Mouse (Mus musculus) T-helper 2 cell (primary cell): ENCODE results near the gene Gnao1.

ENCODE experiments used
- in situ Hi-C: fragments of 300-600 bp; cut with MboI, MseI; formaldehyde crosslinking; loops from one replicate; pipeline ENCODE4 v1.15.1; 2025; ENCODE audit warnings: high pct_unique_total_duplicates

The Gnao1 gene

DNA sequence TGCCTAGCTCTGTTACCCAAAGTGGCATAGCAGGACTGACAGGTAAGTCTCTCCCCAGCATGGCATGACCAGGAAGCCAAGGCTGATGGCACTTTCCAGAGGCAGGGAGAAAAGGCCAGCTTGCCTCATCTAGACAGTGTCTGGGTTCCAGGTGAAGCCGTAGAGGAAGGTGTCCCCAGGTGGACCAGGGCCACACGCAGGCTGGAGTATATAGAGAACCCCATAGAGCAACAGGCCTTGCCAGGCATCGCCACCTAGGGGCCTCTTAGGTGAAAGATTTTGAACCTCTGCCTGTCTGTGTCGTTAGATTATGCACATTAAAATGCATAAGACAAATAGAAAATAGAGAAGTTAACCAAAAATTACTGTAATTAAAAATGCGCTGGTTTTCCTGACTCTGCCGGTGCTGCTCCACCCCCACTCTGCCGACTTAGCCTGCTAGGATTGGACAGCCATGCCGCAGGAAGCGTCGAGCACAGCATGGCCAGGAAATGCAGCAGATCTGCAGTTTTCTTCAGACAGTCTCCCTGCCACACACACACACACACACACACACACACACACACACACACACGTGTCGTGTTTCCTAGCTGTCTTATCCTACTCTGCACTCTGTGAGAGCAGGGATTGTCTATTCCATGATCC is 34.2 kb downstream of the Gnao1 start:
- in situ Hi-C loops: no loop called here

GRCm38 (mm10) chr8:93845186-93845585 is 35.4 kb downstream of the Gnao1 start:
- in situ Hi-C loops: no loop called here

DNA sequence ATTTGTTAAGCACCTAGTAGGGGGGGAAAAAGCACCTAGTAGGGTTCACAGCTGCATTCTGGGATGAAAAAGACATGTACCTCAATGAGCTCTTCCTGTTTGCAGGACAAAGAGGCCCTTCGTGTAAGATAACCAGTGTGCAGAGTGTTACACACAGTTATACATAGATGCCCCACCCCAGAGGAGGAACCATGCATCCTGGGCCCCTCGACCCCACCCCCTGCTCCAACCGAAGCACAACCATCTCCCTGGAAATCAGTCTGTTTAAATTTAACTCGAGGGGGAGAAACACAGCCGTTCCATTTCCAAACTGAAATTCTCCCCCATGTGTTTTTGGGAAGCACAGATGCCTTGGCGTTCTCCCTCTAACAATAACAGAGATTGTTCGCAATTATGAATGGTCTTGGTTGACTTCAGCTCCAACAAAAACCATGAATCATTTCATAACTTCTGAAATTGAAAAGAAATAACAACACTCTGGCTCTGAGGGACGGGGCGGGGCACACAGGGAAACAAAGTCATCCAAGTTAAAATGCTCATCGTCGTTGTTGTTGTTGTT is 42.4 kb downstream of the Gnao1 start:
- in situ Hi-C loops: no loop called here

DNA sequence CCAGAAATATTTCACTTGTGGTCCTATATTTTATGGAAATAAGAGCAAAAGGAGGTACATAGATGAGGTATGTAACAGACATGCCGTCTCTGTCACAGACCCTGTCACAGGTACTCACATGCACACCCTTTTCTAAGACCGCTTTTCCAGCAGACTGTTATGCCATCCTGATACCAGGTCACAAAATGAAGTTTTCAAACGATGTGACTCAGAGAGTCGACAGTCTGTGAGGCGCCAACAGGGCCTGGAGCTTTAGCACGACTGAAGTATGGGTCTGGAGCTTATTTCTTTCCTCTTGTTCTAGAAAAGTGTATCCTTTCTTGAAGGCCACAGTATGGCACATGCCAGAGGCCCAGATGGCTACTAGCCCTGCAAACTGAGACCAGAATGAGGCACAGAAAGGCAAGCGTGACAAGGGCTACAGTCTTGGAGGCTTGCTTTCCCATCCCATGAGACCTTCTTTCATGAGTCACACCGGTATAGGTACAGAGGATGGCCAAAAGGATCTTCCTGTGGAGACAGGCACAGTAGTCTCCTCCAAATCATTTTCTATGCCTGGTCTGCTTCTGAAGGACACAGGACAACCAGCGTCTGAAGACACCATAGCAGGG is 43.2 kb downstream of the Gnao1 start:
- in situ Hi-C loops: no loop called here

- in situ Hi-C loops: no loop called here
Measured at GRCm38 (mm10) chr8:93854676-93855075, 44.9 kb downstream of the Gnao1 start.

GRCm38 (mm10) chr8:93855272-93855671 is 45.5 kb downstream of the Gnao1 start:
- in situ Hi-C loops: no loop called here

- in situ Hi-C loops: no loop called here
Measured at GRCm38 (mm10) chr8:93857144-93857543, 47.4 kb downstream of the Gnao1 start.

- in situ Hi-C loops: no loop called here
Measured at GRCm38 (mm10) chr8:93858286-93858685, 48.5 kb downstream of the Gnao1 start.

DNA sequence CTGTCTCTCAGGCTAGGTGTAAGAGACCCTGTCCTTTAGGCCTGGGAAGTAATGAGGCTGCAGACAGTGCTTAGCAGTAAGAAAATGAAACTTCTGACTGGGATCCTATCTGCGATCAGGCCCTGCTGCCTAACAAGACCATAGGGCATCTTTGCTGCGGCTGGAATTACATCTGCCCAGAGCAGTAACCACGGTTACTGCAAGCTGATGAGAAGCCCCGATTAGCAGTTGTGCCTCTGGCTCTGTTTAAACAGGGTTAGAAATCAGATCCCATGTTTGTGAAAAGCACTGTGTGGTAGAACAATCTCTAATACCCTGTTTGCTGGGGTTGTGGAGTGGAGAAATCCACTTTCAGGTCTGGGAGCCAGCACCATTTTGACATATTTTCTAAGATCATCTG is 50.3 kb downstream of the Gnao1 start:
- in situ Hi-C loops: no loop called here

DNA sequence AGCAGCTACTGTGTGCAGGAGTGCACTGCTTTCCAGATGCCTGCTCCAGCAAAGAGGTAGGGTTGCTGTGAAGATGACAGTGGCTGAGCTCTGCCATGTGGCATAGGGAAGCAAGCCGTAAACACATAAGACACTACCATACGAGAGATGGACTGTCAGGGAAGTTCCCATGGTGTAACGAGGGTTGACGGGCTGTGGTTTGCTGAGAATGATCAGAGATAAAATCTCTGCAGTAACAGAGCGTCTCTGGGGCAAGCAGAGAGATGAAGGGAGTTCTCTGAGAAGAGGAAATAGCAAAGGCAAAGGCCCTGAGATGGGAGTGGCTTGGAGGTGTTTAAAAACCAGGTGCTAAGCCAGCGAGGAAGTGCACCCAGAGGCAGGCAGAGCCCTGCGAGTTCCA is 54.3 kb downstream of the Gnao1 start:
- in situ Hi-C loops: no loop called here

DNA sequence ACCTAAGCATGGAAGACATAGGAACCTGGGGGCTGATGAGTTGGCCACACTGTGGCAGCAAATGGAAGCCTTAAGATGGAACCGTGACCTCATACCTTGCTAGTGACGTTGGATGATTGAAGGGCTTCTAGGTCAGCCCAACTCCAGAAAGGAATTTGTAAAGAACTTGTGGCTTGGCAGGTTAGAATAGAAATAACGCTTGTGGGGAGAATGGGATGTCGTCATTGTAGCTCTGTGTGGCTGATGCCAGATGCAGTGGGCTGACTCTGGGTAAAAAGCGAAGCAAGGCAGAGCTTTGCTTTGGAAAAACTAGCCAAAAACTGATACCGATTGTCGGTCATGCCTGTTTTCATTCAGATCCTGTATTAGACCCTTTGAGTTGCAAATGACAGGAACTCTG is 56.5 kb downstream of the Gnao1 start:
- in situ Hi-C loops: no loop called here

DNA sequence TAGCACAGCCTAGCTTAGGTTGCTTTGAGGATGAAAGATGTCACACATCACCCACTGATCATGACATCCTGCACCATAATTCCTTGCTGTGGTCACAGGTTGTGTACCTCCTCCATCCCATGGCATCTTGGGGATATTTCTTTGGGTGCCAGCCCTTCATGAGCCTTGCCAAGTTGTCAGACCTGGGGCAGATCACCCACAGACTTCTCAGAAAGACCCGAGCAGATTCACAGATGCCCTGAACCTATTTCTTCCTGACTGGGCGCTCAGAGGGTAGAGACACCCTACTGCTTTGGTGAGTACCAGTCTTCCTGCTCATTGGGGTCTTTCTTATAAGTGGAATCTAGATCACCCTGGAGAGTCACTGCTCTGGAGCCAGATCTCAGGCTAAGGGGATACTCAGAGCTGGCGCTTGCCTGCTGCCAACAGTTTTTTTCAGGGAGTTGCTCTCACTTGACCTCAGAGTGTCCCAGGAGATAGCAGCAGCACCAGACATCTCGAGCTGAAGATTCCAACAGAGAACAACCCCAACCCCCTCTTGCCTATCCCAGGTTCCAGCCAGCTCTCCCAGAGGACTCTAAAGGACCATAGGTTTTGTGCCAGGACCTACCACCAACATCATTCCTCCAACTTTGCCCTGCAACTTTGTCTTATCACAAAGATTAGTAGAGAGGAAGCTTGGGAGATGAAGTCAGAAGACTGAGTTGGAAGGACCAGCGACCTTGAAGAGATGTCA is 58.9 kb downstream of the Gnao1 start:
- in situ Hi-C loops: no loop called here

- in situ Hi-C loops: no loop called here
Measured at GRCm38 (mm10) chr8:93871275-93871674, 61.5 kb downstream of the Gnao1 start.

DNA sequence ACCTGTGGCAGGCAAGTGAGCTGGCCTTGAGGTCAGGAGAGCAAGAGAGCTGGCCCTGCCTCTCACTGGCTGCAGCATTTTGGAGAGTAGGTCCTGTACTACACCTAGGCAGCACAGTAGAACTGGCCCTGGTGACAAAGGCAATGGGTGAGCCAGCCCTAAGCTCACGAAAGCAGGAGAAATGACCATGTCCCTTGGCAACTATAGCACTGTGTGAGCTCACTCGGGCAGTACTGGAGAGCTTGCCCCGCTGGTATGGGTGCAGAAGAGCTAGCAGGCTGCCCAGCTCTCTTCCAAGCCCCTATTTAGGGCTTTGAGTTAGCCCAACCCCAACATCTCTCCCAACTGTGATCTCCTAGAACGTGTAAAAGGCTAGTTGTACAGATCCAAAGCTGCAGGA is 68.6 kb downstream of the Gnao1 start:
- in situ Hi-C loops: no loop called here

DNA sequence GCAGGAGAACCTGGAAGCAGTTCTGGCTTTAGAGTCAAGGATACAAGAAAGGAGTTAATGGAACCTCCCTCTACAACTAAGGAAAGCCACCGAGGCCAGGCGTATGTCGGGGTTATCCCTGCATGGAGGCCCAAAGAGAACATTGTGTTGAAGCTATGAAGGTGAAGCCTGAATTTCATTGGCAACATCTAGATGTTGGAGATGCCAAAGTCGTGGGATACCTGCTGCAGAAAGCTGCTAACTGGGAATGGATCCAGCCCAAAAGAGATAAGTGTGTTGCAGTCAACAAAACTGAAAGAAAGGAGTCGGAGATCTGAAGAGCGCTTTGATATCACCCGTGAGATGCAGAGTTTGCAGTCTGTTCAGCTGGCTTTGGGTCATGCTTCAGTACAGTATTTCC is 70.2 kb downstream of the Gnao1 start:
- in situ Hi-C loops: no loop called here

GRCm38 (mm10) chr8:93881381-93881780 is 71.6 kb downstream of the Gnao1 start:
- in situ Hi-C loops: no loop called here

GRCm38 (mm10) chr8:93883241-93883640 is 73.5 kb downstream of the Gnao1 start:
- in situ Hi-C loops: no loop called here

- in situ Hi-C loops: no loop called here
Measured at GRCm38 (mm10) chr8:93883771-93884170, 74.0 kb downstream of the Gnao1 start.

DNA sequence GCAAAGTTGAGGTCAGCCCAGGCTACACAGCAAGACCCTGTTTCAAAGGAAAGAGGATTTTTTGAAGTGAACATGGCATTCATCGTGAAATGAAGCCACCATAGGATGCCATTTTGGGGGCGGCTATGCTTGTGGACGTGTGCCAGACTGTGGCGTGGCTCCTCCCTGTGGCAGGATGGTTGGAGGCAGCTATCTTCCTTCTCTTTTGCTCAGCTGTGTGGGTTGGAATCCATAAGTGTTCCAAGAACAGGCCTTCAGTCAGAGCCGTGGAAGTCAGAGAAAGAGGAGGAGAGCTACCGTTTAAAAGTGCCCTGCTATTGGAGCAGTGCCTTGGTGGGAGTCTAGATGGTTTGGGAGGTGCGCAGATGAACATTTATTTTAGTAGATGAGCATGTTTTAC is 74.5 kb downstream of the Gnao1 start:
- in situ Hi-C loops: no loop called here

GRCm38 (mm10) chr8:93886181-93886580 is 76.4 kb downstream of the Gnao1 start:
- in situ Hi-C loops: no loop called here

- in situ Hi-C loops: no loop called here
Measured at GRCm38 (mm10) chr8:93888150-93888676, 78.4 kb downstream of the Gnao1 start.

DNA sequence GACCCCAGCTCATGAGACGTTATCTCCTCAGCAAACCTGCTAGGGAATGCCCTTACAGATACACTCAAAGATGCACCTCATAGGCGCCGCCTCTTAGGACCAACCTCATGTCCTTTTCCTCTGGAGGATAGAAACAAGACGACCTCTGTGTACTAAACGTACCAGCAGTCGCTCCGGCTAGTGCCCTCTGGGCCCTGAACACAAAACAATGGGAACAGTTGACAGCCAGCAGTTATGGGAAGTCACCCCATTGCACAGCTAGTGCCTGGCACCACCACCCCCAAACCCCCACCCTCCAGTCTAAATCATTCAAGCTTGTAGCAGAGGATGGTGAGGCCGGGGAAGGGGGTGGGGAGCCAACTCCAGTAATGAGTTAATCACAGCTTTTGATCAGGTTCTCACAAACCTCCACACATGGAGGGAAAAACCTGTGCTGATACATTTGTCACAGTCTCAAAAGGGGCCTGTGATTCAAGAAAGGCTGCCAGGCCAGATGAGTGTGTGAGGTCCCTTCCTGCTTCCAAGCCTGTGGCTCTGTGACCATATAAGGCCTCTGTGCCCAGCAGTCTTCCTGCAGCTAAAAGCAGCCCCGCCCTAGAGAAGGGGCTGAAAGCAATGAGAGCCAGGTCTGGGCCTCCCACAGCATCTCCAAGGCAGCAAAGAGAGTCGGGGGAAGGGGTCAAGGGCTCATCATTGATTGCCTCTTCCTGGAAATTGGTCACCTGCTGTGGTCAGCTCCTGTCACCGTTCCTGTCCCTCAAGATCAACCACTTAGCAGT is 79.1 kb downstream of the Gnao1 start:
- in situ Hi-C loops: no loop called here
